Mouse (Mus musculus) G1E-ER4 (cell line): ENCODE results near the gene Rrad. TPM values are rescaled to one million over a fixed set of nuclear protein-coding genes. Genes with fewer than 3 reads are reported as not detected.

Experiments
- GATA1 ChIP-seq: IDR thresholded peaks from one replicate; pipeline ENCODE4 v1.8.0; 2012; ENCODE audit warnings: low read length, inconsistent platforms
- polyA plus RNA-seq: library from polyadenylated mRNA; stranded (reverse); fragments of >175 nt; gene quantifications from 2 replicates; pipeline ENCODE4 v1.2.3, GENCODE M21; 2012

Gene Rrad
- polyA plus RNA-seq, 1 experiment = 3.1 TPM

DNA sequence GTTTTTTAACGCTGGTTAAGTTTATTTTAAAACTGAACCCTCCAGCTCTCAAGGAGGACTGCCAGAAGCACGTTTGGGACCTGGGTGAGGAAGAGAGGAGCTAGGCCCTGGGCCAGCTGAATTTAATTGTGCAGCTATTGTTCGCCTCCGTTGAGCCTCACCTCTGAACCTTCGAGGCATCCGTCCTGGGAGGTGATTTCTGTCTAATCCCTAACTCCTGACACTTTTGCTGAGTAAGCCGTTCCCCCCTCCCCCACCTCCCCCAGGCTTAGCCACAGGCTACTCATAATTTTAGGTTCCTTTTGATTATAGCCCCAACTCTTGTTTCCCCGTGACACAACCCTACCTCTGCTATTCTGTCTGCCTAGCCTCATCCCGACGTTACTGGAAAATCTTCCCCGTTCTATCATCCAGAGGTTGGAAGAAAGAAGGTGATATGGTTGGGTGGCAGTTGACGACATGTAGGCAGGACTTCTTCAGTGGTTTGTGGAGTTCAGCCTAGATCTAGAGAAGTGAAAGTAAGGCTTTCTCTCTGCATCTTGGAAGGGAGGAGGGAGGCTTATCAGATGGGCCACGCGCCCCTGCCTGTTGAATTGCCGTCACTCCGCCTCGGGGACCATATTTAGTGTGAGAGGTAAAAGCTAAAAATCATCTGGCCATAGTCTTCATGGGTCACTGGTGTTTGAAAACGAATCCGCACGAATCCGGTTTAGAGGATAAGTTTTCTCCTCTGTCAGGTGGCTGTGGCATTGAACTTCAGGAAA, 35.2 kb downstream of the Rrad start:
- TF ChIP-seq GATA1 = peak; percentile 32

DNA sequence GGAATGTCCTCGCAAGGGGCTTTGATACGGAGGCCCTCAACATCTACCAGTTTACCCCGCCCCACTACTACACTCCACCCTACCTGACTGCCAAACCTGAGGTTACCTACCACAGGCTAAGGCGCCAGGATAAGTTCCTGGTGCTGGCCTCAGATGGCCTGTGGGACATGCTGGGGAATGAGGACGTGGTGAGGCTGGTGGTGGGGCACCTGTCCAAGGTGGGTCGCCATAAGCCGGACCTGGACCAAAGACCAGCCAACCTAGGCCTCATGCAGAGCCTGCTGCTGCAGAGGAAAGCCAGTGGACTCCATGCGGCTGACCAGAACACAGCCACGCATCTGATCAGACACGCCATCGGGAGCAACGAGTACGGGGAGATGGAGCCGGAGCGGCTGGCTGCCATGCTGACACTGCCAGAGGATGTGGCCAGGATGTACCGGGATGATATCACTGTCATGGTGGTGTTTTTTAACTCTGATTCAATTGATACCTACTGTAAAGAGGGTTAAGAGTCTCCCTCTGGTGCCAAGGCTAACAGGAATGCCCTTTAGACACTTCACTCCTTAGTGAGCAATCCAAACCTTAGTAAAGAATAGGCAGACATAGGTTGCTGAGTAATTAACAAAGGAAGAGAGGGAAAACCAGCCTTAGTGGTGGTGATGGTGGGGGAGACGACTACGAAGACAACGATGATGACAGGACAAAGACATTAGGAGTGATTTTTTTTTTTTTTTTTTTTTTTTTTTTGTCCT, 36.3 kb downstream of the Rrad start:
- no peak for TF ChIP-seq GATA1

DNA sequence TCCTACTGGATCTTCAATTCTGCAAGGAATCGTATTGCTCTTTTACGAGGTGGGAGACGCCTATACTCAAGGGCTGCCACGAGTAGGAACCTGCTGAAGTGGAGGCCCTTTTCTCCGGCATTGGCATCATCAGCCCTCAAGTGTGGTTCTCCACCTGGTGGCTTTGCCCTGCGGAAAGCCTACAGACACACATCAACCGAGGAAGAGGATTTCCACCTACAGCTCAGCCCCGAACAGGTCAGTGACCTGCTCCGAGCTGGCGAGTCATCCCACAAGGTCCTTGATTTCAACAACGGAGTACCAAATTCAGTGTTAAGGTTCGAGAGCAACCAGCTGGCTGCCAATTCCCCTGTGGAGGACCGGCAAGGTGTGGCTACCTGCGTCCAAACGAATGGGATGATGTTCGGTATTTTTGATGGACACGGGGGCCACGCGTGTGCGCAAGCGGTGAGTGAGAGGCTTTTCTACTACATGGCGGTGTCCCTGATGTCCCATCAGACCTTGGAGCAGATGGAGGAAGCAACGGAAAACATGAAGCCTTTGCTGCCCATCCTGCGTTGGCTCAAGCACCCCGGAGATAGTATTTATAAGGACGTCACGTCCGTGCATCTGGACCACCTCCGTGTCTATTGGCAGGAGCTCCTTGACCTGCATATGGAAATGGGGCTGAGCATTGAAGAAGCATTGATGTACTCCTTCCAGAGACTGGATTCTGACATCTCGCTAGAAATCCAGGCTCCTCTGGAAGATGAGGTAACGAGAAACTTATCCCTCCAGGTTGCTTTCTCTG, 37.4 kb downstream of the Rrad start:
- TF ChIP-seq GATA1 = no peak

DNA sequence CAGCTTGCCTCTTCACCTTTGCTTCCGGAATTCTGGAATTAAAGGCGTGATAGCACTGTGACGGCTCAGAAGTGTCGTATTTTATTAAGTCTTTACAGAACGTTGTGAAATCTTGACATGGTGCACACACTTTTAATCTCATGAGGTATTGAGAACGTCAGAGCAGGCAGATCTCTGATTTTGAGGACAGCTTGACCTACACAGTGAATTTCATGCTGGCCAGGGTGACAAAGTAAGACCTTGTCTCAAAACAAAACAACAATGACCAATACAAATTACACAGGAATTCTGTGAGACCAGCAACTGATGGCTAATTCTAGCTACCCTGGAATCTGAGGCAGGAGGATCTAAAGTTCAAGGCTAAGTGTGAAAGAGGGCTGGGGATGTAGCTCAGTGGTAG, 38.6 kb downstream of the Rrad start:
- no peak for TF ChIP-seq GATA1

GRCm38 (mm10) chr8:104591856-104592255, 39.3 kb downstream of the Rrad start:
- TF ChIP-seq GATA1 = no peak

DNA sequence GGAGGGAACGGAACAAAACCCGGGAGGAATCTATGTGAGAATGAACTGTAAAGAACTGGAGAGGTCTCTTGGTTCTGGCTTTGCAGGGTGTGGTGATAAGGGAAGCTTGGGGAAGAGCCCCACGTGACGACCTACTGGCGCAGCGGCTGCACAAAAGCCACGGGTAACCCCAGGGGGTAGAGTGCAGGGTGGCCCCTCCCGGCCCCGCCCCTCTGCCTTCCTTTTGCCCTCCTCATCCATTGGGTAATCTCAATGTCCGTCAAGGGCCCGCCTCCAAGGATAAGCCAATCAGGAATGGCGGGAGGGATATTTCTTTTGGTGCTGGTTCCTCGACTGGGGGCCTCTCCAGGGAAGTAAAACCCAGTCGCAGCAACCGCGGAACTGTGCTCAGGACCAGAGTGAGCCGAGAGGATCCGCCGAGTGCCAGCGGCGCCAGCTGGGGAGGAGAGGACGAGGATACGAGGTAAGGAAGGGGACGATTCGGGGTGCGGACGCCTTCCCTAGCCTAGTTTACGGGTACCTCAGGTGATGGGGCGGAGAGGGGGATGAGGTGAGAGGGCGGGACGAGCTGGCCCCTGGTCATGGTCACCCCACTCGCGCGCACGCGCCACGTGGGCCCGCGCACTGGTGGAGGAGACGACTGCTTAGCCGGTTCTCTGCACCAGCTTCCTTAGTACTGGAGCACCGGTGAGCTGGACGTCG, 39.8 kb downstream of the Rrad start, which contains the start of gene Pdp2:
Gene Pdp2 (plus strand): TSS at position 319 of the 702 bp plus-strand sequence.
- no peak for TF ChIP-seq GATA1

DNA sequence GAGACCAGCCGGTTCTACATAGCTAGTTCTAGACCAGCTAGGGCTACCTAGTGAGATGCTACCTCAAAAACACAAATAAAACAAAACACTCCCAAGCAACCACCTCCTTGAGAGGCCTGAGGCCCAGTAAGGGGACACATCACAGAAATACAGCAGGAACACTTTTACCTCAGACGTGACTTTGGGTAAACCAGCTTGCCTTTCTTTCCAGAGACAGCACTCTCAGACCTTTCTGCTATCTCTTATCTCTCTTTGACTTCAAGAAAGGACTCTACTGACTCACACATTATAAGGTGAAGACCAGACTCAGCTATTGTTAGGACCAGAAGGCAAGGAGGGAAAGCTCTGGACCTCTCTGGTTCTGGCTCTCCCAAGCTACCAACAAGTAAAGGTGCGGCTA, 40.8 kb downstream of the Rrad start:
- no peak for TF ChIP-seq GATA1

- no peak for TF ChIP-seq GATA1
Measured at GRCm38 (mm10) chr8:104584522-104584921, 46.6 kb downstream of the Rrad start.

Other genes starting within 250 kb of the Rrad start
- gene Cmtm4, start 235.5 kb downstream of the Rrad start, polyA plus RNA-seq = not detected in 2 replicates
- gene Dync1li2, start 188.3 kb downstream of the Rrad start, polyA plus RNA-seq = 22.0 and 28.3 TPM in 2 replicates
- not detected in 2 replicates for gene Terb1, start 121.4 kb downstream of the Rrad start, polyA plus RNA-seq
- 5.5 and 8.9 TPM in 2 replicates for gene Nae1, start 96.7 kb downstream of the Rrad start, polyA plus RNA-seq
- 0.10 and 0.36 TPM in 2 replicates for gene Car7, start 96.6 kb downstream of the Rrad start, polyA plus RNA-seq
- gene Pdp2, start 39.9 kb downstream of the Rrad start, polyA plus RNA-seq = 4.0 and 4.6 TPM in 2 replicates
- not detected in 2 replicates for gene Cdh16, start 6.9 kb downstream of the Rrad start, polyA plus RNA-seq
- 64.0 and 88.1 TPM in 2 replicates for gene Ciao2b, start 10.6 kb upstream of the Rrad start, polyA plus RNA-seq
- gene Ces2a, start 102.7 kb upstream of the Rrad start, polyA plus RNA-seq = not detected in 2 replicates
- not detected in 2 replicates for gene Ces2b, start 200.2 kb upstream of the Rrad start, polyA plus RNA-seq
- not detected in 2 replicates for gene Ces2c, start 215.7 kb upstream of the Rrad start, polyA plus RNA-seq